Mouse (Mus musculus) heart, postnatal 0 days (tissue): Measurements from ENCODE around the gene D2hgdh.
"Not testable (repeated sequence)": the region's sequence is repeated elsewhere in the genome, so short reads cannot be mapped to it uniquely, and the experiment has no call there.

Experiments
- CTCF ChIP-seq: IDR thresholded peaks from 2 replicates; pipeline ENCODE4 v1.5.1; 2016; ENCODE audit warnings: antibody characterized with exemption, control low read depth, low read depth
- EP300 ChIP-seq: IDR thresholded peaks from 2 replicates; pipeline ENCODE4 v1.6.1; 2016; ENCODE audit warnings: antibody characterized with exemption, low read depth

GRCm38 (mm10) chr1:93838569-93838968 lies 13.9 kb downstream of the D2hgdh start:
- not testable (repeated sequence) for TF ChIP-seq CTCF, EP300
